Mouse (Mus musculus): ENCODE measurements at regions not wholly inside any gene's neighbourhood (a gene's known extent, or its start where the extent isn't known, plus 50 kb on each side); places are given as distances from the start of the nearest gene placed in this dataset.

- H3K9ac ChIP-seq (ENCODE audit: insufficient read depth, low read depth): no peak overlapping the region
- H3K9me3 ChIP-seq (replicated peaks; ENCODE audit: low read length): peaks cover 35% of the 10 kb centered on the region
- in situ Hi-C loops (cut with MboI; ENCODE audit: low pct_ligation_motif_present, low pct_unique_long_range_greater_than_20kb, low sequenced_read_pairs) (no loop called here), dilution Hi-C loops (cut with MboI; ENCODE audit: extremely low pct_ligation_motif_present, extremely low pct_unique_long_range_greater_than_20kb, low sequenced_read_pairs) (no loop called here)
- H3K4me2 ChIP-seq (ENCODE audit: insufficient read depth, low read depth, poor library complexity, severe bottlenecking): no peak overlapping the region
- TF ChIP-seq SMC3 (IDR thresholded peaks at IDR 0.05; ENCODE audit: low read depth, low read length) (no peak), ETS1 (conservative IDR thresholded peaks at IDR 0.05; ENCODE audit: low read depth, low read length) (no peak), USF1 (IDR thresholded peaks at IDR 0.05; ENCODE audit: low read depth, low read length) (no peak), HCFC1 (IDR thresholded peaks at IDR 0.05; ENCODE audit: low read depth, low read length) (no peak)
- no peaks in the 10 kb centered on the region for H3K36me3 ChIP-seq (replicated peaks in 1 of 2; ENCODE audit: control insufficient read depth in 1 of 2, insufficient read depth in 1 of 2, low read length in 1 of 2)
- no peaks in the 10 kb centered on the region for H3K4me1 ChIP-seq (ENCODE audit: control insufficient read depth in 1 of 2, insufficient read depth in 2 of 2)
- H3K27me3 ChIP-seq (replicated peaks): no peaks in the 10 kb centered on the region
- H3K79me2 ChIP-seq (replicated peaks; ENCODE audit: control insufficient read depth, extremely low read depth, insufficient read depth, poor library complexity, severe bottlenecking): no peaks in the 10 kb centered on the region
- no peak for DNase-seq (ENCODE audit: extremely low read depth)
- no peak overlapping the region for H3K4me3 ChIP-seq (replicated peaks in 1 of 3; ENCODE audit: low read depth in 2 of 3, low read length in 2 of 3, poor library complexity in 1 of 3)
- H3K27ac ChIP-seq (ENCODE audit: insufficient read depth, low read depth): no peak overlapping the region
Measured at GRCm38 (mm10) chr6:111725969-111726368, 547.6 kb upstream of the Lmcd1 start.

GRCm38 (mm10) chr6:111730381-111730780 lies 543.2 kb upstream of the Lmcd1 start:
- H3K4me2 ChIP-seq (ENCODE audit: insufficient read depth, low read depth, poor library complexity, severe bottlenecking): no peak overlapping the region
- no peak overlapping the region for H3K27ac ChIP-seq (ENCODE audit: insufficient read depth, low read depth)
- no peak for DNase-seq (ENCODE audit: extremely low read depth)
- H3K79me2 ChIP-seq (replicated peaks; ENCODE audit: control insufficient read depth, extremely low read depth, insufficient read depth, poor library complexity, severe bottlenecking): no peaks in the 10 kb centered on the region
- H3K27me3 ChIP-seq (replicated peaks): no peaks in the 10 kb centered on the region
- H3K4me1 ChIP-seq (ENCODE audit: control insufficient read depth in 1 of 2, insufficient read depth in 2 of 2): no peaks in the 10 kb centered on the region
- H3K4me3 ChIP-seq (replicated peaks in 1 of 3; ENCODE audit: low read depth in 2 of 3, low read length in 2 of 3, poor library complexity in 1 of 3): no peak overlapping the region
- in situ Hi-C loops (cut with MboI; ENCODE audit: low pct_ligation_motif_present, low pct_unique_long_range_greater_than_20kb, low sequenced_read_pairs): no loop called here
- no peak for TF ChIP-seq EP300 (IDR thresholded peaks at IDR 0.05; ENCODE audit: low read length)
- TF ChIP-seq MXI1 (IDR thresholded peaks at IDR 0.05; ENCODE audit: low read depth, low read length): no peak
- TF ChIP-seq JUN (IDR thresholded peaks at IDR 0.05; ENCODE audit: insufficient read depth, low read depth, low read length): no peak
- TF ChIP-seq MAX (IDR thresholded peaks at IDR 0.05; ENCODE audit: low read length): no peak
- TF ChIP-seq USF2 (conservative IDR thresholded peaks at IDR 0.05; ENCODE audit: low read depth, low read length): no peak
- no peak for TF ChIP-seq HCFC1 (IDR thresholded peaks at IDR 0.05; ENCODE audit: low read depth, low read length)
- no peak for TF ChIP-seq ELF1 (IDR thresholded peaks at IDR 0.05; ENCODE audit: low read depth, low read length)
- TF ChIP-seq POLR2A (IDR thresholded peaks at IDR 0.05; ENCODE audit: low read depth, low read length): no peak
- TF ChIP-seq USF1 (IDR thresholded peaks at IDR 0.05; ENCODE audit: low read depth, low read length): no peak
- TF ChIP-seq SMC3 (IDR thresholded peaks at IDR 0.05; ENCODE audit: low read depth, low read length): no peak
- no peak for TF ChIP-seq BHLHE40 (IDR thresholded peaks at IDR 0.05; ENCODE audit: low read depth, low read length)
- no peak for TF ChIP-seq POLR2AphosphoS2 (IDR thresholded peaks at IDR 0.05; ENCODE audit: low read depth, low read length)
- TF ChIP-seq RCOR1 (conservative IDR thresholded peaks at IDR 0.05; ENCODE audit: low read depth, low read length): no peak
- no peak for TF ChIP-seq SIN3A (IDR thresholded peaks at IDR 0.05; ENCODE audit: low read length)
- TF ChIP-seq ZKSCAN1 (IDR thresholded peaks at IDR 0.05; ENCODE audit: borderline replicate concordance, low read depth, low read length): no peak
- no peak for TF ChIP-seq ZNF384 (IDR thresholded peaks at IDR 0.05; ENCODE audit: low read depth, low read length)
- dilution Hi-C loops (cut with MboI; ENCODE audit: extremely low pct_ligation_motif_present, extremely low pct_unique_long_range_greater_than_20kb, low sequenced_read_pairs): no loop called here
- no peak overlapping the region for H3K9ac ChIP-seq (ENCODE audit: insufficient read depth, low read depth)
- peaks cover 48% of the 10 kb centered on the region for H3K9me3 ChIP-seq (replicated peaks; ENCODE audit: low read length)
- no peaks in the 10 kb centered on the region for H3K36me3 ChIP-seq (replicated peaks in 1 of 2; ENCODE audit: control insufficient read depth in 1 of 2, insufficient read depth in 1 of 2, low read length in 1 of 2)

Data from CH12.LX (cell line).